Mouse (Mus musculus) small intestine, adult 2 months (tissue): ENCODE measurements around the gene Rpl18.

ENCODE experiments used
- CTCF ChIP-seq: fragments of 200-500 bp; IDR thresholded peaks from 2 replicates; pipeline ENCODE4 v1.5.1; 2012; ENCODE audit warnings: low read depth, mild to moderate bottlenecking, control low read depth, inconsistent platforms, low read length, moderate library complexity, mixed read lengths; ENCODE audit not compliant: insufficient replicate concordance, insufficient read length; ENCODE audit errors: extremely low read depth
- POLR2A ChIP-seq: fragments of 200-500 bp; IDR thresholded peaks from 2 replicates; pipeline ENCODE4 v1.6.1; 2012; ENCODE audit warnings: low read depth, mild to moderate bottlenecking, control low read depth, inconsistent platforms, low read length, moderate library complexity

DNA sequence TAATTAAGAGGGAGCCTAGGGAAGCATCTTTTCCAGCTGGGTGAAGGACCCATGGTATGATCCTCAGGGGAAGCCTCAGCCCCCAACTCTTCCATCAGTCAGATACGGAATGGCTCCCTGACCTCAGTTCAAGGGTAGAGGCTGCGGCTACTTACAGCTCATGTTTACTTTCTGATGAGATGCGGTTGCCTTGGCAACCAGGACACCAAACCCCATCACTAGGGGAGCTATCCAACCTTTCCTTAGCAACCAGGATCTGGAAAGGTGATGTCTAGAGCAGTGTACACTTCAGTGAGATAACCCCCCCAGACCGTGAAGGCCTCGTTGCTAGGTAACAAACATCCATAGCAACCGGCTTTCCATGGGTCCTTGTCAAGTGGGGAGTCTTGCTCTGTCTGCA, 6.2 kb upstream of the Rpl18 start:
- no peak for TF ChIP-seq POLR2A
- no peak for TF ChIP-seq CTCF
